Mouse (Mus musculus) liver, embryonic 16.5 days (tissue): ENCODE data around the gene Ankfn1. TPM values are rescaled to one million over a fixed set of nuclear protein-coding genes. Genes with fewer than 3 reads are reported as not detected.

Experiments used
- ATAC-seq: fragments of 200-750 bp; cut with Nextera tagmentation; 2 replicates; pipeline ENCODE4 v1.8.0; 2017; ENCODE audit warnings: low read depth, mild to moderate bottlenecking, moderate number of reproducible peaks, moderate library complexity
- H3K27ac ChIP-seq: fragments of 300-500 bp; sonication (generic); 2 replicates; pipeline ENCODE4 v1.5.1; 2014; ENCODE audit warnings: mild to moderate bottlenecking, low read length
- H3K27me3 ChIP-seq: fragments of 300-500 bp; sonication (generic); 2 replicates; pipeline ENCODE4 v1.6.1; 2014; ENCODE audit warnings: low read depth, low read length, mixed read lengths; ENCODE audit not compliant: control insufficient read depth, insufficient read depth
- H3K36me3 ChIP-seq: fragments of 300-500 bp; sonication (generic); 2 replicates; pipeline ENCODE4 v1.6.1; 2014; ENCODE audit warnings: mild to moderate bottlenecking; ENCODE audit not compliant: control insufficient read depth, insufficient read depth
- H3K4me1 ChIP-seq: fragments of 300-500 bp; sonication (generic); 2 replicates; pipeline ENCODE4 v1.6.1; 2014; ENCODE audit warnings: low read depth, low read length, mixed read lengths; ENCODE audit not compliant: control insufficient read depth
- H3K4me2 ChIP-seq: fragments of 300-500 bp; sonication (generic); 2 replicates; pipeline ENCODE4 v1.6.1; 2014; ENCODE audit warnings: low read depth, low read length, mixed read lengths
- H3K4me3 ChIP-seq: fragments of 300-500 bp; sonication (generic); 2 replicates; pipeline ENCODE4 v1.5.1; 2014; ENCODE audit warnings: low read depth, mild to moderate bottlenecking, low read length
- H3K9ac ChIP-seq: fragments of 300-500 bp; sonication (generic); 2 replicates; pipeline ENCODE4 v1.6.1; 2014; ENCODE audit warnings: low read depth, low read length
- H3K9me3 ChIP-seq: fragments of 300-500 bp; sonication (generic); replicated peaks from 2 replicates; pipeline ENCODE4 v1.6.1; 2016; ENCODE audit warnings: low read length; ENCODE audit not compliant: control insufficient read depth
- WGBS: fragments of 180-500 bp; shearing (Covaris S2); extraction: QIAGEN DNeasy Blood & Tissue Kit; methylation state at CpG from one replicate; pipeline ENCODE4 v1.1.7; 2014; ENCODE audit not compliant: insufficient replicate concordance; 5-methylcytosine and 5-hydroxymethylcytosine counted together
- polyA plus RNA-seq: library from polyadenylated mRNA; unstranded; fragments of >200 nt; fragmentation: Nextera tagmentation; extraction: Ambion mirVana; gene quantifications from 2 replicates; pipeline ENCODE4 v1.2.1, GENCODE M21; 2015

The Ankfn1 gene
- polyA plus RNA-seq, 1 experiment from 2014 or later, result not detected

DNA sequence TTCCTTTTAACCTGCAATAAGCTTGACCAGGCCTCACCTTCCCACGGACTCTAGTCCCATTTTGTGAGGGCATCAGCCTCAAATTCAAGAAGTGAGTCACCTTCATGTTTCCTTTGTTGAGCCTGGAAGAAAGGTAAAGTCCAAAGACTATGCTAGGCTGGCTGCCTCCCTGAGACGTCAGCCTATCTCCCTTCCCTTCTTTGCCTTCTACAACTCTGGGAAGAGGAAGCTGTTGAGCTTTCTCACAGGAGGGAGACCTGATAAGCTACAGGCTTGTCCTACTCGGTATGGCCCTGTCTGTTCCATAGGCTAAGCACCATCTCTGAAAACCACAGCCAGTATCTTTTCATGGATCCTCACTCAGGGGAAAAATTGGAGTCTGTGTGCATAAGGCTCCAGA, 2.5 kb downstream of the Ankfn1 start:
- ATAC-seq, result no peak
- no peak overlapping the region for H3K4me2 ChIP-seq
- H3K36me3 ChIP-seq, result no peaks in the 10 kb centered on the region
- H3K4me3 ChIP-seq, result no peak overlapping the region
- H3K4me1 ChIP-seq, result no peaks in the 10 kb centered on the region
- H3K27me3 ChIP-seq, result no peaks in the 10 kb centered on the region
- H3K27ac ChIP-seq, result no peak overlapping the region
- no peaks in the 10 kb centered on the region for H3K9me3 ChIP-seq
- H3K9ac ChIP-seq, result no peak overlapping the region
- WGBS, result 27% methylated on average over 3 of the region's 3 CpGs

DNA sequence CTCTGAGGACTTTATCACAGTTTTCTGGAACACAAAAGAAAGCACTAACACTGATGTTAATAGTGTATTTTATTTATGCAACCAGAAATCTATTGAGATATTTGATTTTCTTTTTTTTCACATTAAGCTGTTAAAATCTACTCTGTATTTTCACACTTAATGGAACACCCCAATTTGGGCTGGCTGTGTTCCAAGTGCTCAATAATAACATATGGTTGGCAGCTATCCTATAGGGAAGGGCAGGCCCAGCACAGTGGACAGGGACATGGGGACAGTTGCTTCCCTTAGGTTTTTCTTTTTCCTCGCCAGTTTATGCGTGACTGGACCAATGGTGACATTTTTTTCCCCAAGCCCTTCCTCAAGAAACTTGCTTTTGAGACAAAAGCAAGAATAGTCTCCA, 4.5 kb downstream of the Ankfn1 start:
- 54% methylated on average over 2 of the region's 2 CpGs for WGBS
- no peaks in the 10 kb centered on the region for H3K27me3 ChIP-seq
- H3K4me2 ChIP-seq, result no peak overlapping the region
- no peaks in the 10 kb centered on the region for H3K36me3 ChIP-seq
- no peaks in the 10 kb centered on the region for H3K9me3 ChIP-seq
- ATAC-seq, result no peak
- no peak overlapping the region for H3K27ac ChIP-seq
- no peaks in the 10 kb centered on the region for H3K4me1 ChIP-seq
- no peak overlapping the region for H3K9ac ChIP-seq
- H3K4me3 ChIP-seq, result no peak overlapping the region

DNA sequence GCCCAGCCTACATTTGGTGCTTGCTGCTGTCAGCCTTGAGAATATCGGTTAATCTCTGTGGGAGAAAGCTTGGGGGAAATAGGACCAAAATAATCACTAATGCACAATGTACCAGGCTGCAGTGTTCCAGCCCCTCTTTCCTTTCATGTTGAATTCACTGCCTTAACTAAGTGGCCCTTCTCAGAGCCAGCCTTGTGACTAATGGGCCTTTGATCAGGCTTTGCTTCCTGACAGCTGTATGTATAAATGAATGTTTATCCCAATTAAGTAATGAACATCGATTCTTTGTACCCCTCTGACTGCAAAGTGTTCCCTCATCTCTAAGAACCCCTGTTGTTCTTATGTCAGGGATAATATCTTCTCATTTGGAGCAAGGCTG, 11.7 kb downstream of the Ankfn1 start:
- no peaks in the 10 kb centered on the region for H3K9me3 ChIP-seq
- H3K27me3 ChIP-seq, result no peaks in the 10 kb centered on the region
- 52% methylated on average over 2 of the region's 2 CpGs for WGBS
- no peak overlapping the region for H3K27ac ChIP-seq
- H3K4me3 ChIP-seq, result no peak overlapping the region
- no peak overlapping the region for H3K4me2 ChIP-seq
- H3K9ac ChIP-seq, result no peak overlapping the region
- no peaks in the 10 kb centered on the region for H3K4me1 ChIP-seq
- H3K36me3 ChIP-seq, result no peaks in the 10 kb centered on the region
- ATAC-seq, result no peak

DNA sequence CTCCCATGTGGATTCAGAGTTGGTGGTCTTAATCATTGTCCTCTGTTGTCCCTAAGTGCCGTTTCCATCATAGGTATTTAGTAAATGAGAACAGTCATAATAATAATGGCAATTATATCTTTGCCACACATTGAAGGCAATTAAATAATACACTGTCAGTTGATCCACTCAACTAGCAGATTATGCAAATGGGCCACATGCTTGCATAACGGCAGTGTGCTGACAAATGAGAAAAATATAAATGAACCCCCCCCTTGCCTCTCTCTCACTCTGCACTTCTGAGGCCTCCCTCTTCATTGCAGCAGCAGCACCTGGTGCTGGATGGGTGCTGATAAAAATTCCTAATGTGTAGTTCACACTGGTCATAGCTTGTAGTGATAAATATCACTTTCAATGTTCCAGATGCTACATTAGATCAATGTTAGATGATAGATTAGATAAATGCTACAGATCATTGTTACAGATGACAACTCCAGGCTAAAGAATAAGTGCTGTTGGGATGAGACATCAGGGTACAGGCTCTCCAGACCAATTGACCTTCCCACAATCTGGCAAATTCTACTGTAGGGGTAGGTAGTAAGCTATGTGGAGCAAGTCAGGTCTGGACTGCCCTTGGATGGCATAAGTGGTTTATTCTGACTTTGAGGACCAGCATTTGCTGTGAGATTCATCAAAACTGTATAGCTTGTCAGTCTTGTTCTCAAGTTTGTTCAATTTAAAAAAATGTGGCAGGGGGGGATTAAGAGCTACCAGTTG, 12.3 kb downstream of the Ankfn1 start:
- Histone ChIP-seq H3K4me1 (no peaks in the 10 kb centered on the region), H3K4me2 (no peak overlapping the region), H3K27ac (no peak overlapping the region), H3K27me3 (no peaks in the 10 kb centered on the region), H3K4me3 (no peak overlapping the region), H3K9me3 (no peaks in the 10 kb centered on the region), H3K36me3 (no peaks in the 10 kb centered on the region), H3K9ac (no peak overlapping the region)
- WGBS, result 67% methylated on average over 2 of the region's 2 CpGs
- no peak for ATAC-seq

DNA sequence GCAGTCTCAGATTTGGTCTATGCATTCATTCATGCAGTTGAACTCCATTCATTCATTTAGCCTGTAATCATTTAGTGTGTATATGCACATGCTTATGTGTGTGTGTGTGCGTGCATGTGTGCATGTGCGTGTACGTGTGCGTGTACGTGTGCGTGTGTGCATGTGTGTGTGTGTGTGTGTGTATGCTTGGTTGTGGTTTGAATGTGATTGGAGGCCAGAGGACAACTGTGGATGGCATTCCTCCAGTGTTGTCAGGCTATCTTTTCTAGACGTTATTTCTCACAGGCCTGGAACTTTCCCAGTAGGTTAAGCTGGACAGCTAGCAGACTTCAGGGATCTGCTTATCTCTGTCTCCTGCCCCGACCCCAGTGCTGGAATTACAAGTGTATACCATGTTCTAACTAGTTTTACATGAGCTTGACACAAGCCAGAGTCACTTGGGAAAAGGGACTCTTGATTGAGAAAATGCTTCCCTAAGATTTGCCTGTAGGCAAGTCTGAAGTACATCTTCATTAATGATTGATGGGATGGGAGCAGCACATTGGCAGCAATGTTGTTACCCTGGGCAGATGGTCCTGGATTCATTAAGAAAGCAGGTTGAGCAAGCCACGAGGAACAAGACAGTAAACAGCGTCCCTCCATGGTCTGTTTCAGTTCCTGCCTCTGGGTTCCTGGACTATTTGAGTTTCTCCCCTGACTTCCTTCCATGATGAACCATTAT, 43.3 kb downstream of the Ankfn1 start:
- Histone ChIP-seq H3K27me3 (no peaks in the 10 kb centered on the region), H3K9me3 (no peaks in the 10 kb centered on the region), H3K36me3 (no peaks in the 10 kb centered on the region), H3K27ac (no peak overlapping the region), H3K9ac (no peak overlapping the region), H3K4me2 (no peak overlapping the region), H3K4me1 (no peaks in the 10 kb centered on the region), H3K4me3 (no peak overlapping the region)
- ATAC-seq, result no peak
- 65% methylated on average over 10 of the region's 10 CpGs for WGBS

DNA sequence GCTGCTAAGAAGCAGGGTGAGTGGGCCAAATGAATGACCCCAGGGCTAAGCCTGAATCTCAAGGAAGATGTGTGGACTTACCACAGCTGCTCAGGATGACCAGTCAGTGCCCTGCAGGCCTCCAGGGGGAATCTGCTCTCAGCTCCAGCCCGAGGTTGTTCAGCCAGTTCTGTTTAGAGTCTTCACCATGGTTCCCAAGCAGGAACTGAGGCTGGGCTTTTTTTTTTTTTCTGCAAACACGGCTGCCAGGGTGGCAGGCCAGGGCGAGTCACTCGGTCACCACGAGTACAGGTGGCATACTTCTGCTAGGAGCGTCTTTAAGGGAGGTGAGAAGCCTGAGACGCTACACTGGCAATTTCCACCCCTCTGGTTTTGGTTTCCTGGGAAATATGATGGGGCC, 43.9 kb downstream of the Ankfn1 start:
- Histone ChIP-seq H3K27me3 (no peaks in the 10 kb centered on the region), H3K4me3 (no peak overlapping the region), H3K27ac (no peak overlapping the region), H3K4me2 (no peak overlapping the region), H3K9me3 (no peaks in the 10 kb centered on the region), H3K9ac (no peak overlapping the region), H3K4me1 (no peaks in the 10 kb centered on the region), H3K36me3 (no peaks in the 10 kb centered on the region)
- no peak for ATAC-seq
- WGBS, result 58% methylated on average over 7 of the region's 7 CpGs

DNA sequence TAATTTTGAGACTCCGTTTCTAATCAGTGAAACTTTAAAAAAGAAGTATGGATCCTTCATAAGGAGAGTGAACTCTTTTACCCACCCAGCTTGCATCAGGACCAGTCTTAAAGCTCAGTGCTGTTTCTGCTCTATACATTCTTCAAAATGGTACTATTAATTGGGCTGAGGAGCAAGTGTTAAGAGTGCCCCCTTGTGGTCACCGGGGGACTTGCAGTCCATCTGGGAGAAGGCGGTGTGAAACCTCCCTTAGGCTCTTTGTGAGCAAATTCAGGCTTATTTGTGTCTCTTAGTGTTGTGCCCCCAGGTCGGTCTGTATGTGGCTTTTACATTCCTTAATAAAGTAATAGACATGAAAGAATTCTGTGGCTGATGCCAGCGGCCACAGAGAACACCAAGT, 56.6 kb downstream of the Ankfn1 start:
- Histone ChIP-seq H3K36me3 (no peaks in the 10 kb centered on the region), H3K27ac (no peak overlapping the region), H3K4me2 (no peak overlapping the region), H3K4me1 (no peaks in the 10 kb centered on the region), H3K9me3 (no peaks in the 10 kb centered on the region), H3K4me3 (no peak overlapping the region), H3K27me3 (no peaks in the 10 kb centered on the region), H3K9ac (no peak overlapping the region)
- ATAC-seq, result no peak
- WGBS, result 18% methylated on average over 5 of the region's 5 CpGs

DNA sequence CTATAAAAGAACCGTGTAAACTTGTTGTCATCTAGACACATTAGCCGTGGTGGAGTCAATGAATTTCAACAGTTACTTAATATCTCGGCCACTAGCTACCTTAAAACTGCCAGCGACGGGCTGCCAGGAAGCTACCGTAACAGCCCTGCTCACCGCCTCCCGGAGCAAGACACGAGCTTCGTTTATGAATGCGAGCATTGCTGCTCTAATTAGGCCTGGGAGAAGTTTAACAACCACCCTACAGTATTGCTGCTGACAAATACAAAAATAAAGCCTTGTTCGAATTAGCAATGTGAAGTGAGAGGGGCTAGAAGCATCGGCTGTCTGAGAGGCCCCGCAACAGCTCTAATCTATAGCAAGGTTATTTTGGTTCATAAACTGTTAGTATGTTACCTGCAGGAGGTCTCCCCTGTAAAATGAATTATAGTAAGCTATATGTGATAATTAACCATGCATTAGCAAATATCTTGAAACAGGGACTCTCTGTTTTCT, 58.9 kb downstream of the Ankfn1 start:
- no peak overlapping the region for H3K27ac ChIP-seq
- no peak overlapping the region for H3K4me3 ChIP-seq
- no peaks in the 10 kb centered on the region for H3K36me3 ChIP-seq
- H3K4me1 ChIP-seq, result no peaks in the 10 kb centered on the region
- WGBS, result 68% methylated on average over 14 of the region's 14 CpGs
- no peak overlapping the region for H3K9ac ChIP-seq
- ATAC-seq, result no peak
- no peaks in the 10 kb centered on the region for H3K9me3 ChIP-seq
- no peaks in the 10 kb centered on the region for H3K27me3 ChIP-seq
- H3K4me2 ChIP-seq, result no peak overlapping the region

DNA sequence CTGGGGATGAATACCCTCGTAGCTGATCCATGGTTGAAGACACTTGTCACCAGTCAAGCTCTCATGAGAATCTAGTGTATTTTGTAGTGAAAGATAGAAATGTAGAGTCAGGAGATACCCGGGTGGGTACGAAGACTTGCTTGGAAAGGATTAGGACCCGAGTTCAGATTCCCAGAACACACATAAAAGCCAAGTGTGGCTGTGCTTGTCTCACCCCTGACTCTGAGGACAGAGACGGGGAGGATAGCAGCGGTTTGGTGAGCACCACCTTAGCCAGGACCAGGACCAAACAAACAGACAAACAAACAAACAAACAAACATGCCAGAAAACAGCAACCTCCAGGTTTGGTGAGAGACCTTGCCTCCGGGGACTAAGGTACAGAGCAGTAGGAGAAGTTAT, 61.1 kb downstream of the Ankfn1 start:
- no peak for ATAC-seq
- no peak overlapping the region for H3K4me3 ChIP-seq
- WGBS, result 57% methylated on average over 7 of the region's 7 CpGs
- H3K4me1 ChIP-seq, result no peaks in the 10 kb centered on the region
- H3K9me3 ChIP-seq, result no peaks in the 10 kb centered on the region
- H3K9ac ChIP-seq, result no peak overlapping the region
- no peak overlapping the region for H3K4me2 ChIP-seq
- H3K27me3 ChIP-seq, result no peaks in the 10 kb centered on the region
- H3K36me3 ChIP-seq, result no peaks in the 10 kb centered on the region
- no peak overlapping the region for H3K27ac ChIP-seq
